Mouse (Mus musculus) limb, embryonic 12.5 days (tissue): ENCODE measurements around the gene Slain2. TPM values are rescaled to one million over a fixed set of nuclear protein-coding genes. Genes with fewer than 3 reads are reported as not detected.
"Not testable (repeated sequence)": the region's sequence is repeated elsewhere in the genome, so short reads cannot be mapped to it uniquely, and the experiment has no call there.

Experiments used
- ATAC-seq: fragments of 200-750 bp; cut with Nextera tagmentation; 2 replicates; pipeline ENCODE4 v1.8.0; 2017; ENCODE audit warnings: low read depth, moderate TSS enrichment; ENCODE audit not compliant: insufficient number of reproducible peaks, insufficient read depth, low FRiP score, low TSS enrichment
- H3K27ac ChIP-seq: fragments of 300-500 bp; sonication (generic); 2 replicates; pipeline ENCODE4 v1.5.1; 2016; ENCODE audit warnings: mild to moderate bottlenecking, moderate library complexity
- H3K27me3 ChIP-seq: fragments of 300-500 bp; sonication (generic); 2 replicates; pipeline ENCODE4 v1.6.1; 2016; ENCODE audit warnings: mild to moderate bottlenecking, moderate library complexity
- H3K36me3 ChIP-seq: fragments of 300-500 bp; sonication (generic); 2 replicates; pipeline ENCODE4 v1.6.1; 2016; ENCODE audit warnings: mild to moderate bottlenecking, moderate library complexity
- H3K4me1 ChIP-seq: fragments of 300-500 bp; sonication (generic); replicated peaks from 2 replicates; pipeline ENCODE4 v1.6.1; 2016
- H3K4me2 ChIP-seq: fragments of 300-500 bp; sonication (generic); 2 replicates; pipeline ENCODE4 v1.6.1; 2016; ENCODE audit warnings: mild to moderate bottlenecking, moderate library complexity
- H3K4me3 ChIP-seq: fragments of 300-500 bp; sonication (generic); replicated peaks from 2 replicates; pipeline ENCODE4 v1.5.1; 2016; ENCODE audit warnings: mild to moderate bottlenecking
- H3K9ac ChIP-seq: fragments of 300-500 bp; sonication (generic); replicated peaks from 2 replicates; pipeline ENCODE4 v1.6.1; 2016; ENCODE audit warnings: mild to moderate bottlenecking, moderate library complexity
- H3K9me3 ChIP-seq: fragments of 300-500 bp; sonication (generic); 2 replicates; pipeline ENCODE4 v1.6.1; 2016; ENCODE audit warnings: mild to moderate bottlenecking, moderate library complexity
- WGBS: fragments of 180-500 bp; shearing (Covaris S2); methylation state at CpG from one replicate; pipeline ENCODE4 v1.1.7; 2016; 5-methylcytosine and 5-hydroxymethylcytosine counted together
- polyA plus RNA-seq: library from polyadenylated mRNA; unstranded; fragments of >200 nt; fragmentation: Nextera tagmentation; extraction: Ambion mirVana; gene quantifications from 2 replicates; pipeline ENCODE4 v1.2.1, GENCODE M21; 2016

Gene Slain2
- polyA plus RNA-seq, 1 experiment from 2014 or later: 21.2 TPM

DNA sequence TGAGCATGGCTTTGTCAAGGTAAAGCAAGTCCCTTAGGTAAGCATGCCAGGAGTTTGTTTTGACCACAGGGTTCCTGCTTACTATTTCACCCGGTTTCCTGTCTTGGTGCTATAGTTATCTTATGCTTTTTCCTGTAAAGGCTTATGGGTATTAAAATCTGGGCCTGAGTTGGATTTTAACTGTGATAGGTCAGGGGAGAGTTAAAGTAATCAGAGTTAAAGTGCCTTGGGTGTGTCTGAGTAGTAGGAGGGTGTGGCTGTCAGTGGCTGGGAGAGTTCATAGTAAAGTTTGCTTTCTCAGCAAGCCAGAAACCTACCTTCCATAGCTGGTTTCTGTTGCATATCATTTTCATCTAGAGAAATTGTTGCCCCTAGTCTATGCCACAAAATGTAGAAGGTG, 2.7 kb downstream of the Slain2 start:
- Histone ChIP-seq H3K4me3 (no peak overlapping the region), H3K27ac (no peak overlapping the region), H3K9me3 (no peaks in the 10 kb centered on the region), H3K36me3 (no peaks in the 10 kb centered on the region), H3K27me3 (peaks cover 4% of the 10 kb centered on the region), H3K9ac (no peak overlapping the region), H3K4me1 (peaks cover 22% of the 10 kb centered on the region), H3K4me2 (peak overlapping the region; percentile 59)
- WGBS: 64% methylated on average over 1 of the region's 1 CpGs
- no peak for ATAC-seq

DNA sequence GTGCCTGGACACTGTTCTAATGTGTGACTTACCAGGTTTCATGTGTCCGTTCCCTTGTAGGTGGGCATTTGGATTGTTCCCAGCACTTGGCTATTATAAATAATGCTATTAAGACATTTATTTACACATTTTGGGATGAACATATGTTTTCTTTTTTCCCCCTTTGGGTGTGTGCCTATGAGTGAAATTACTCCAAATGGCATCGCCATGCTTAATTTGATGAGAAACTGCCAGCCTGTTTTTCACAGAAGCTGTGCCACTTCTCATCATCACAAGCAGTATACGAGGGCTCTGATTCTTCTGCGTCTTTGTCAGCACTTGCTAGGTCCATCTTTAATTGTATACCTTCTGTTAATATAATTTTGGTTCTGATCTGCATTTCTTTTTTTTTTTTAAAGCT, 6.3 kb downstream of the Slain2 start:
- Histone ChIP-seq H3K9me3 (no peaks in the 10 kb centered on the region), H3K27me3 (no peaks in the 10 kb centered on the region), H3K4me2 (no peak overlapping the region), H3K4me1 (peaks cover 16% of the 10 kb centered on the region), H3K27ac (no peak overlapping the region), H3K36me3 (no peaks in the 10 kb centered on the region), H3K4me3 (no peak overlapping the region), H3K9ac (no peak overlapping the region)
- no peak for ATAC-seq
- WGBS: 91% methylated on average over 4 of the region's 4 CpGs

DNA sequence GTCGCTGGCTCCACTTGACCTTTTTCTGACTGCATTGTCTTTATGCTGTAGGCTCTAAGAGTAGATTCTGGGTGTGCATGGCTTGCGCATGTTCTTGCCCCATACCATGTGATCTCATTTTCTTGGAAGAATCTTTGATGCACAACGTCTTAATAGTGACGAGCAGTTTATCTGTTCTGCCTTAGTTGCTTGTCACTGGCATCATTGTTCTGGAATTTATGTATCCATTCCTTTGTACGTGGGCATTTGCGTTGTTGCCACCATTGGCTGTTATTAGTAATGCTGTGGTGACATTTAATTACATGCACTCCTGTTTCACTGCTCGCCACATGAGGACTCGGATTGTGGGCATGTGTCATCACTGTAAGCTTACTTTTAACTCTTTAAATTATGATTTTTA, 7.1 kb downstream of the Slain2 start:
- 92% methylated on average over 8 of the region's 8 CpGs for WGBS
- Histone ChIP-seq H3K36me3 (no peaks in the 10 kb centered on the region), H3K9me3 (no peaks in the 10 kb centered on the region), H3K9ac (no peak overlapping the region), H3K4me1 (peaks cover 12% of the 10 kb centered on the region), H3K4me3 (no peak overlapping the region), H3K4me2 (no peak overlapping the region), H3K27me3 (no peaks in the 10 kb centered on the region), H3K27ac (no peak overlapping the region)
- ATAC-seq: no peak

DNA sequence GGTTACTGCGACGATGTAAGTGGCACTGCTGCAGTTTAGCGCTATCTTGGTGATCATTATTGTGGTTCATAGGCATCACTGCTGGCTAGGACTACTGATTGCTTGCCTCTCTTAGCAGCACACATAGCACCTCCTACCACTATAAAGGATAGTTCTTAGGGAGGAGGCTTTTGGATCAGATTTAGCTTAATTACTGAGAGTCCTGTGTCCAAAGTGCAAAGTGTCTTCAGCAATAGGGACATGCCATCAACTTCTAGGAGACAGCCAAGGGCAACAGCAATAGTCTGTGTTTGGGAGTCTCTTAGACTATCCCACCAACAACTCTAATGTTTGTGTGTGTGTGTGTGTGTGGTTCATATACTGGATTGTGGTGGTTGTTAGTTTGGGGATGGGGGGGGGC, 8.7 kb downstream of the Slain2 start:
- H3K27me3 ChIP-seq: no peaks in the 10 kb centered on the region
- H3K9me3 ChIP-seq: no peaks in the 10 kb centered on the region
- H3K27ac ChIP-seq: no peak overlapping the region
- 96% methylated on average over 3 of the region's 3 CpGs for WGBS
- no peak overlapping the region for H3K4me3 ChIP-seq
- H3K4me1 ChIP-seq: no peaks in the 10 kb centered on the region
- H3K9ac ChIP-seq: no peak overlapping the region
- ATAC-seq: no peak
- H3K36me3 ChIP-seq: no peaks in the 10 kb centered on the region
- H3K4me2 ChIP-seq: no peak overlapping the region

DNA sequence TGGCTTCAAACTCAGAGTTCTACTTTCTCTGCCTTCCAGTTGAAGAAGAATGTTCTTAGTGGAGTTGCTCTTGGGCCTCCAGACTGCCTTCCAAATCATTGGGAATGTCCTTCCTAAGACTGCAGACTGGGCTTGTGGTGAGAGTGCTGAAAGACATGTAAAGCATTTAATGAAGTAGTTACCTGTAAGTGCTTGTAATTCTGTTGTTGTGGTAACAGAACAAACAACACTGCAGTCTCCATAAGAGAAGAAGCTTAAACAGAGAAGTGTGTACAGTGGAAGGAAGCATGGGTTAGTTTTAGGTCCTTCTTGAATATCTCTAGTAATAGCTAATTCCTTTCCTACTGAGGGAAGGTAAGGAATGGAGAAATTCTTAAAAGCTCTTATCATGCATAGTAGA, 13.0 kb downstream of the Slain2 start:
- no peak overlapping the region for H3K4me3 ChIP-seq
- H3K4me2 ChIP-seq: no peak overlapping the region
- H3K36me3 ChIP-seq: no peaks in the 10 kb centered on the region
- no peaks in the 10 kb centered on the region for H3K27me3 ChIP-seq
- no peaks in the 10 kb centered on the region for H3K9me3 ChIP-seq
- ATAC-seq: no peak
- no peak overlapping the region for H3K9ac ChIP-seq
- H3K27ac ChIP-seq: no peak overlapping the region
- H3K4me1 ChIP-seq: no peaks in the 10 kb centered on the region

DNA sequence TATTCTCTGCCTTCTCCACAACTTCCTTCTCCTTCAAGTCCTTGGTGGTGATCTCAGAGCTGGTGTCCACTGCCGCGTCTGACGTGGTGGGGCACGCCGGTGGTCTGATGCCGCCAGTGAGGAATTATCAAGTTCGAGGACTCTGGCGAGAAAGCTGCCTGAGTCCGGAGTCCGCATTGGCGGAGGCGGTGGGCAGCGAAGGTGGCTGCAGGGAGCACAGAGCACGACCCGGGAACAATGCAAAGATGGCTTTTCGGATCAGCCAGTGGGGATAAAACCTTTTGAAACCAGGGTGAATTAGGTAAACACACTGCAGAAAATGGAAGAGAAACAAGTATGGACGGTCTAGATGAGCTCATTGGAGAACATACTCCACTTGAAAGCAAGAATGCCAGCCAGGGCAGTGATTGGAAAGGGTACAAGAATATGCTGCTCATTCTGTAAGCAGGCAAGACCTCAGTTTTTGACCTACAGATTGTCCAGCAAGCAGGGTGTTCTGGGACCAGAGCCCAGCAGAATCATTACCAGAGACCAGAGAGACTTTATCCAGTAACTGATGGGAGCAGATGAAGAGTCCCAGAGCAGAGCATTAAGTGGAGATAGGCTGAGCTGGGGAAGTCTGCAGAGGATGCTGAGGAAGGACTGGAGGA, 19.0 kb downstream of the Slain2 start:
- Histone ChIP-seq H3K27ac (no peak overlapping the region), H3K4me2 (no peak overlapping the region), H3K9ac (no peak overlapping the region), H3K4me3 (no peak overlapping the region), H3K27me3 (no peaks in the 10 kb centered on the region), H3K36me3 (peaks cover 6% of the 10 kb centered on the region), H3K4me1 (no peaks in the 10 kb centered on the region), H3K9me3 (no peaks in the 10 kb centered on the region)
- 94% methylated on average over 17 of the region's 17 CpGs for WGBS
- no peak for ATAC-seq

- peaks cover 18% of the 10 kb centered on the region for H3K36me3 ChIP-seq
- not testable (repeated sequence) for H3K27me3 ChIP-seq, H3K9ac ChIP-seq, H3K4me3 ChIP-seq, H3K9me3 ChIP-seq, H3K4me1 ChIP-seq, ATAC-seq, H3K27ac ChIP-seq, H3K4me2 ChIP-seq
- WGBS: 96% methylated on average over 3 of the region's 3 CpGs
Observed at GRCm38 (mm10) chr5:72938421-72938820, 24.3 kb downstream of the Slain2 start.

- no peak overlapping the region for H3K9ac ChIP-seq
- H3K4me3 ChIP-seq: no peak overlapping the region
- 94% methylated on average over 2 of the region's 2 CpGs for WGBS
- H3K4me1 ChIP-seq: no peaks in the 10 kb centered on the region
- no peak overlapping the region for H3K27ac ChIP-seq
- peaks cover 14% of the 10 kb centered on the region for H3K36me3 ChIP-seq
- ATAC-seq: no peak
- no peak overlapping the region for H3K4me2 ChIP-seq
- no peaks in the 10 kb centered on the region for H3K27me3 ChIP-seq
- H3K9me3 ChIP-seq: no peaks in the 10 kb centered on the region
Observed at GRCm38 (mm10) chr5:72939311-72939710, 25.2 kb downstream of the Slain2 start.

DNA sequence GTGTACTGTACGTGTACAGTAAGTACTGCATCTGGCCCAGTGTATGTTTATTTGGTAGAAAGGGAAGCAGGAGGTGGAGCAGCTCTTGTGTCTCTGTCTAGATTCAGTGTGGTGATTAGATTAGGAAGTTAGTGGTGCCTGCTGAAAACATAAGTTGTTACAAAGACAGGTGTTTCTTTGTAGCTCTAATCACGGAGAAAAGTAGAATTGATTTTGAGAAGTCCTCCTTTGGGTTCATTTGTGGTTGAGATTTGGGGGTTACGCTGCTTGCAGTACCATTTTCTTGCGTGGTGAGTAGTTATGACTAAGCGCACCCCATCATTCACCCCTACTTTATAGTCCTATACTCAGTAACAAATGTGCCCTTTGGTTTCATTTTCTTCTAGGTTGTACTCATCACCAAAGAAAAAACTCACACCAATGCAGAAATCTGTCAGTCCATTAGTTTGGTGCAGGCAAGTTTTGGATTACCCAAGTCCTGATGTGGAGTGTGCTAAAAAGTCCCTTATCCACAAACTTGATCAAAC, 26.9 kb downstream of the Slain2 start:
- H3K9ac ChIP-seq: no peak overlapping the region
- H3K4me2 ChIP-seq: no peak overlapping the region
- no peak overlapping the region for H3K4me3 ChIP-seq
- H3K9me3 ChIP-seq: no peaks in the 10 kb centered on the region
- H3K36me3 ChIP-seq: peaks cover 14% of the 10 kb centered on the region
- 90% methylated on average over 5 of the region's 5 CpGs for WGBS
- ATAC-seq: no peak
- H3K27ac ChIP-seq: no peak overlapping the region
- H3K27me3 ChIP-seq: no peaks in the 10 kb centered on the region
- no peaks in the 10 kb centered on the region for H3K4me1 ChIP-seq

- Histone ChIP-seq H3K27ac (no peak overlapping the region), H3K36me3 (peaks cover 14% of the 10 kb centered on the region; the same call in 1 of the 2 replicates), H3K27me3 (no peaks in the 10 kb centered on the region), H3K4me3 (no peak overlapping the region), H3K4me1 (no peaks in the 10 kb centered on the region), H3K9me3 (no peaks in the 10 kb centered on the region), H3K9ac (no peak overlapping the region), H3K4me2 (no peak overlapping the region)
- no peak for ATAC-seq
- WGBS: 85% methylated on average over 1 of the region's 1 CpGs
Observed at GRCm38 (mm10) chr5:72948136-72948535, 34.0 kb downstream of the Slain2 start.

DNA sequence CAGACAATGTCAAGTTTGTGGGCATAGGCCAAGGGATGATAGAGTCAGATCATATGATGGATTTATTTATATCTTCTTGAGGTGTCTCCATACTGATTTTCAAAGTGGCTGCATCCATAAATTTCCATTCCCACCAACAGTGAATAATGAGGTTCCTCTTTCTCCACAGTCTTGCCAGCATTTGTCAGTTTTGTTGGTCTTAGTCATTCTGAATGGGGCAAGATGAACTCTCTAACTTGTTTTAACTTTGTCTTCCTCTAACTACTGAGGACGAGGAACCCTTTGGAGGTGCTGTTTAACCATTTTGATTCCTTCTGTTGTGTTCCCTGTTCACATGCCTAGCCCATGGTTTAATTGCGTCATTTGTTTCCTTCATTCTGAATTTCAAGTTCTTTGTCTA, 36.1 kb downstream of the Slain2 start:
- H3K9ac ChIP-seq: no peak overlapping the region
- H3K4me1 ChIP-seq: peaks cover 5% of the 10 kb centered on the region; the same call in 1 of the 2 replicates
- no peaks in the 10 kb centered on the region for H3K27me3 ChIP-seq
- peaks cover 14% of the 10 kb centered on the region; the same call in 1 of the 2 replicates for H3K36me3 ChIP-seq
- no peak overlapping the region for H3K27ac ChIP-seq
- 89% methylated on average over 2 of the region's 2 CpGs for WGBS
- ATAC-seq: no peak
- no peak overlapping the region for H3K4me2 ChIP-seq
- no peaks in the 10 kb centered on the region for H3K9me3 ChIP-seq
- no peak overlapping the region for H3K4me3 ChIP-seq

DNA sequence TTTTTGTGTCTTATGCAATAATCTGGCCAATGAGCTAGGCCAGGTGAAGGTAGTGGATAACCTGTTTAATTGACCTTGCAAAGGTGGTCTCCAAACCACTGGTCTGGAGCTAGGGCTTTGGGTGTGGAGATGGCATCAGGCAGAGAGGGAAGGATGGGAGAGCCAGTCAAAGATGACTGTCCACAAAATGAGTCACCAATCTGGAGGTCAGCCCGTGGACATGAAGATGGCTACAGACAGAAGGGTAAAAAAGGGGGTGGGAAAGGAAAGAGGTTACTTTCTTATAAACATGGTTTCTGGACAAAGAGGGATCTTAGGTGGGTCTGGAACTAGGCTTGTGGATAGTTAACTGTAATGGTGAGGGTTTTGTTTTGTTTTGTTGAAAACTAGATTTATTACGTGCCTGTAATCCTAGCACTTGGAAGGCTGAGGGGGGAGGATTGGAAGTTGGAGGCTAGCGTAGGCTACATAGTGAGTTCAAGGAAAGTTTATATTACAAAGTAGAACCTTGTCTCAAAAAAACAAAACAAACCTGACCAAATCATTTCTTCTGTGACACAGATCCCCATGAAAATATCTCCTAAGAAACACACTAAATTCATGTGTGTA, 40.0 kb downstream of the Slain2 start:
- Histone ChIP-seq H3K27me3 (no peaks in the 10 kb centered on the region), H3K9me3 (no peaks in the 10 kb centered on the region), H3K36me3 (peaks cover 19% of the 10 kb centered on the region; the same call in 1 of the 2 replicates), H3K4me2 (no peak overlapping the region), H3K4me3 (no peak overlapping the region), H3K27ac (no peak overlapping the region), H3K9ac (no peak overlapping the region), H3K4me1 (peaks cover 5% of the 10 kb centered on the region; the same call in 1 of the 2 replicates)
- no peak for ATAC-seq
- WGBS: 60% methylated on average over 3 of the region's 3 CpGs
